Mouse (Mus musculus) spleen, adult 2 months (tissue): Measurements from ENCODE around the gene Snx30.

Experiments used
- CTCF ChIP-seq: fragments of 200-500 bp; IDR thresholded peaks from 2 replicates; pipeline ENCODE4 v1.5.1; 2011; ENCODE audit warnings: mild to moderate bottlenecking, inconsistent platforms; ENCODE audit not compliant: insufficient read depth, insufficient read length, insufficient replicate concordance; ENCODE audit errors: extremely low read depth
- POLR2A ChIP-seq: fragments of 200-500 bp; IDR thresholded peaks from 2 replicates; pipeline ENCODE4 v1.6.1; 2011; ENCODE audit warnings: low read depth, low read length, inconsistent platforms

- no peak for TF ChIP-seq CTCF
- TF ChIP-seq POLR2A = no peak
These were observed 12.2 kb downstream of the Snx30 start for GRCm38 (mm10) chr4:59817790-59818189.
